Mouse (Mus musculus) liver, embryonic 14.5 days (tissue): ENCODE results near the gene Gm17387. TPM values are rescaled to one million over a fixed set of nuclear protein-coding genes. Genes with fewer than 3 reads are reported as not detected.

Source experiments
- ATAC-seq: fragments of 200-750 bp; cut with Nextera tagmentation; 2 replicates; pipeline ENCODE4 v1.8.0; 2017; ENCODE audit warnings: moderate number of reproducible peaks, mild to moderate bottlenecking, moderate library complexity; ENCODE audit not compliant: insufficient read depth
- DNase-seq, 3 experiments: peaks; one replicate each; pipeline ENCODE4 v3.0.0-alpha.2; 2012 to 2013; ENCODE audit warnings: low read depth in 3 of 3, low spot score in 3 of 3
- H3K27ac ChIP-seq: fragments of 300-500 bp; sonication (generic); 2 replicates; pipeline ENCODE4 v1.5.1; 2014; ENCODE audit warnings: moderate library complexity, mild to moderate bottlenecking, control low read depth, inconsistent platforms
- H3K27me3 ChIP-seq: fragments of 300-500 bp; sonication (generic); 2 replicates; pipeline ENCODE4 v1.6.1; 2014; ENCODE audit warnings: mild to moderate bottlenecking, low read length, moderate library complexity; ENCODE audit not compliant: control insufficient read depth, insufficient read depth
- H3K36me3 ChIP-seq: fragments of 300-500 bp; sonication (generic); replicated peaks from 2 replicates; pipeline ENCODE4 v1.6.1; 2014; ENCODE audit warnings: low read depth; ENCODE audit not compliant: control insufficient read depth, insufficient read depth
- H3K4me1 ChIP-seq, 2 experiments: fragments of 200-500 bp in 1 of 2; fragments of 300-500 bp in 1 of 2; sonication (generic) in 1 of 2; replicated peaks; 2 replicates each; pipeline ENCODE4 v1.6.1; 2012 to 2014; ENCODE audit warnings: antibody characterized with exemption in 1 of 2, inconsistent platforms in 1 of 2, low read length in 1 of 2; ENCODE audit not compliant: control insufficient read depth in 2 of 2, insufficient read depth in 2 of 2
- H3K4me2 ChIP-seq: fragments of 300-500 bp; sonication (generic); 2 replicates; pipeline ENCODE4 v1.6.1; 2014; ENCODE audit warnings: low read depth, mild to moderate bottlenecking, control low read depth, moderate library complexity
- H3K4me3 ChIP-seq, 2 experiments: fragments of 200-500 bp in 1 of 2; fragments of 300-500 bp in 1 of 2; sonication (generic) in 1 of 2; 2 replicates each; pipeline ENCODE4 v1.5.1; 2012 to 2014; ENCODE audit warnings: low read depth in 2 of 2, low read length in 2 of 2, mild to moderate bottlenecking in 2 of 2, control low read depth in 1 of 2, inconsistent platforms in 1 of 2, moderate library complexity in 1 of 2; ENCODE audit not compliant: insufficient read depth in 1 of 2
- H3K9ac ChIP-seq: fragments of 300-500 bp; sonication (generic); replicated peaks from 2 replicates; pipeline ENCODE4 v1.6.1; 2014; ENCODE audit warnings: mild to moderate bottlenecking, control low read depth, moderate library complexity
- H3K9me3 ChIP-seq: fragments of 300-500 bp; sonication (generic); 2 replicates; pipeline ENCODE4 v1.6.1; 2016; ENCODE audit warnings: low read length, mixed read lengths; ENCODE audit not compliant: control insufficient read depth
- CTCF ChIP-seq: IDR thresholded peaks from 2 replicates; pipeline ENCODE4 v1.5.1; 2016; ENCODE audit warnings: antibody characterized with exemption, low read depth, control low read depth
- EP300 ChIP-seq: IDR thresholded peaks from 2 replicates; pipeline ENCODE4 v1.6.1; 2016; ENCODE audit warnings: antibody characterized with exemption, low read depth
- WGBS: fragments of 180-500 bp; shearing (Covaris S2); extraction: QIAGEN DNeasy Blood & Tissue Kit; methylation state at CpG from one replicate; pipeline ENCODE4 v1.1.7; 2014; ENCODE audit not compliant: insufficient replicate concordance; 5-methylcytosine and 5-hydroxymethylcytosine counted together
- polyA plus RNA-seq, 2 experiments: library from polyadenylated mRNA; depleted of rRNA in 1 of 2; stranded (reverse) in 1 of 2; unstranded in 1 of 2; fragments of >200 nt; fragmentation: Nextera tagmentation in 1 of 2; extraction: Ambion mirVana in 1 of 2; gene quantifications; 2 replicates each; pipeline versions ENCODE4 v1.2.1 to v1.2.3; 2012 to 2014

Gene Gm17387
- polyA plus RNA-seq, 2 experiments: not detected

- Histone ChIP-seq H3K9ac (no peak overlapping the region), H3K9me3 (no peaks in the 10 kb centered on the region), H3K4me1 (0 out of 4 replicates have a peak, but pooled peaks cover 0 to 1% of the 10 kb centered on the region in 2 experiments), H3K27ac (no peak overlapping the region), H3K27me3 (no peaks in the 10 kb centered on the region), H3K4me2 (no peak overlapping the region), H3K36me3 (no peaks in the 10 kb centered on the region), H3K4me3 (no peak overlapping the region)
- ATAC-seq (no peak), DNase-seq (no peak)
- TF ChIP-seq EP300 (no peak), CTCF (no peak)
- 67% methylated on average over 15 of the region's 15 CpGs for WGBS
Measured at GRCm38 (mm10) chr7:141000881-141001708, 27.8 kb upstream of the Gm17387 start.

- Histone ChIP-seq H3K27ac (no peak overlapping the region), H3K4me2 (no peak overlapping the region), H3K4me1 (peaks cover 0 to 1% of the 10 kb centered on the region in 2 experiments; a peak in 1 of 4 replicates), H3K9ac (no peak overlapping the region), H3K27me3 (no peaks in the 10 kb centered on the region; the same call in 1 of the 2 replicates), H3K4me3 (no peak overlapping the region), H3K9me3 (no peaks in the 10 kb centered on the region), H3K36me3 (no peaks in the 10 kb centered on the region)
- WGBS: 61% methylated on average over 5 of the region's 5 CpGs
- no peak for DNase-seq
- TF ChIP-seq EP300 (no peak), CTCF (no peak)
- ATAC-seq: no peak
Measured at GRCm38 (mm10) chr7:141003248-141004010, 25.5 kb upstream of the Gm17387 start.

GRCm38 (mm10) chr7:141006446-141006845, 22.5 kb upstream of the Gm17387 start:
- ATAC-seq (no peak), DNase-seq (no peak)
- Histone ChIP-seq H3K9ac (no peak overlapping the region), H3K9me3 (no peaks in the 10 kb centered on the region), H3K27ac (no peak overlapping the region), H3K36me3 (no peaks in the 10 kb centered on the region), H3K4me3 (no peak overlapping the region), H3K27me3 (no peaks in the 10 kb centered on the region; the same call in 1 of the 2 replicates), H3K4me2 (no peak overlapping the region), H3K4me1 (peaks cover 8 to 21% of the 10 kb centered on the region in 2 experiments)
- 43% methylated on average over 6 of the region's 6 CpGs for WGBS
- no peak for TF ChIP-seq EP300

GRCm38 (mm10) chr7:141006914-141007313, 22.0 kb upstream of the Gm17387 start:
- Histone ChIP-seq H3K27ac (no peak overlapping the region), H3K4me2 (no peak overlapping the region), H3K4me3 (no peak overlapping the region), H3K36me3 (no peaks in the 10 kb centered on the region), H3K9ac (no peak overlapping the region), H3K4me1 (peaks cover 13 to 26% of the 10 kb centered on the region in 2 experiments), H3K9me3 (no peaks in the 10 kb centered on the region), H3K27me3 (no peaks in the 10 kb centered on the region; the same call in 1 of the 2 replicates)
- no peak for ATAC-seq
- TF ChIP-seq CTCF: no peak
- TF ChIP-seq EP300: no peak
- WGBS: 75% methylated on average over 5 of the region's 5 CpGs
- no peak for DNase-seq

- Histone ChIP-seq H3K36me3 (no peaks in the 10 kb centered on the region), H3K4me1 (peaks cover 15 to 32% of the 10 kb centered on the region in 2 experiments), H3K4me2 (peak overlapping the region; percentile 52), H3K9me3 (no peaks in the 10 kb centered on the region), H3K27me3 (no peaks in the 10 kb centered on the region; the same call in 1 of the 2 replicates), H3K27ac (no peak overlapping the region), H3K4me3 (no peak overlapping the region), H3K9ac (no peak overlapping the region)
- DNase-seq: peak in 2 of 3 experiments; percentile 23 to 40
- 10% methylated on average over 7 of the region's 7 CpGs for WGBS
- TF ChIP-seq EP300: no peak
- peak; percentile 61 for TF ChIP-seq CTCF
- ATAC-seq: no peak
Measured at GRCm38 (mm10) chr7:141008312-141008761, 20.6 kb upstream of the Gm17387 start.
